Mouse (Mus musculus) embryonic facial prominence, embryonic 14.5 days (tissue): ENCODE data around the gene Lfng. TPM values are rescaled to one million over a fixed set of nuclear protein-coding genes. Genes with fewer than 3 reads are reported as not detected.

Experiments
- ATAC-seq: fragments of 200-750 bp; cut with Nextera tagmentation; 2 replicates; pipeline ENCODE4 v1.8.0; 2017; ENCODE audit warnings: low read depth, moderate number of reproducible peaks, moderate TSS enrichment
- DNase-seq: peaks from one replicate; pipeline ENCODE4 v3.0.0-alpha.2; 2015; ENCODE audit warnings: low spot score
- H3K27ac ChIP-seq: fragments of 300-500 bp; sonication (generic); replicated peaks from 2 replicates; pipeline ENCODE4 v1.5.1; 2014; ENCODE audit warnings: low read depth, mild to moderate bottlenecking, low read length, moderate library complexity
- H3K27me3 ChIP-seq: fragments of 300-500 bp; sonication (generic); replicated peaks from 2 replicates; pipeline ENCODE4 v1.6.1; 2014; ENCODE audit warnings: low read length; ENCODE audit not compliant: control insufficient read depth, insufficient read depth
- H3K36me3 ChIP-seq: fragments of 300-500 bp; sonication (generic); 2 replicates; pipeline ENCODE4 v1.6.1; 2014; ENCODE audit warnings: low read length, mixed read lengths; ENCODE audit not compliant: control insufficient read depth, insufficient read depth
- H3K4me1 ChIP-seq: fragments of 300-500 bp; sonication (generic); 2 replicates; pipeline ENCODE4 v1.6.1; 2014; ENCODE audit warnings: antibody characterized with exemption, low read length; ENCODE audit not compliant: control insufficient read depth, insufficient read depth
- H3K4me2 ChIP-seq: fragments of 300-500 bp; sonication (generic); 2 replicates; pipeline ENCODE4 v1.6.1; 2014; ENCODE audit warnings: low read depth, mild to moderate bottlenecking, low read length, moderate library complexity, mixed read lengths
- H3K4me3 ChIP-seq: fragments of 300-500 bp; sonication (generic); 2 replicates; pipeline ENCODE4 v1.5.1; 2014; ENCODE audit warnings: low read depth, mild to moderate bottlenecking, low read length
- H3K9ac ChIP-seq: fragments of 300-500 bp; sonication (generic); 2 replicates; pipeline ENCODE4 v1.6.1; 2014; ENCODE audit warnings: low read depth, mild to moderate bottlenecking, low read length, moderate library complexity, mixed read lengths
- H3K9me3 ChIP-seq: fragments of 300-500 bp; sonication (generic); 2 replicates; pipeline ENCODE4 v1.6.1; 2016; ENCODE audit warnings: low read length; ENCODE audit not compliant: control insufficient read depth
- WGBS: fragments of 180-500 bp; shearing (Covaris S2); extraction: QIAGEN DNeasy Blood & Tissue Kit; methylation state at CpG from one replicate; pipeline ENCODE4 v1.1.7; 2014; 5-methylcytosine and 5-hydroxymethylcytosine counted together
- polyA plus RNA-seq: library from polyadenylated mRNA; unstranded; fragments of >200 nt; fragmentation: Nextera tagmentation; extraction: Ambion mirVana; gene quantifications from 2 replicates; pipeline ENCODE4 v1.2.1, GENCODE M21; 2014

Gene Lfng
- polyA plus RNA-seq, 1 experiment from 2014 or later, result 27.9 TPM

DNA sequence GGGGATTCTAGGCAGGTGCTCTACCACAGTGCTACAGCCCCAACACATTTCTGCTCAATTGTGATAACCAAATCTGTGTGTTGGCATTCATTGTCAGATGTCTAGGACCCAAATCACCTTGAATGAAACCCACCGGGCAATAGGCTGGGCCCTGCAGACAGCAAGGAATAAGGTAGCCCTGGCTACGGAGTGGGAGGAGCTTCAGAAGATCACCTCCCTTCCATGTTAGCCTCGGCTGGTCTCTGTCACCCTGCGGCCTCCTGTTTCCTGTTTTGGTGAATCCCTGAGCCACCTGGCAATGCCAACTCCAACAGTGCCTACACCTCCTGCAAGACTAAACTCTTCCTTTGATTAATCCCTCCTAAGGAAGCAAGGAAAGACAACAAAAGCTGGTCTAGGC lies 9.3 kb upstream of the Lfng start:
- WGBS, result 83% methylated on average over 4 of the region's 4 CpGs
- Histone ChIP-seq H3K27ac (no peak overlapping the region), H3K4me3 (no peak overlapping the region), H3K36me3 (no peaks in the 10 kb centered on the region), H3K4me1 (peaks cover 15% of the 10 kb centered on the region), H3K9me3 (no peaks in the 10 kb centered on the region), H3K9ac (no peak overlapping the region), H3K27me3 (no peaks in the 10 kb centered on the region), H3K4me2 (no peak overlapping the region)
- ATAC-seq, result no peak
- no peak for DNase-seq

- no peaks in the 10 kb centered on the region for H3K36me3 ChIP-seq
Observed at GRCm38 (mm10) chr5:140599939-140600338, 7.2 kb upstream of the Lfng start.

DNA sequence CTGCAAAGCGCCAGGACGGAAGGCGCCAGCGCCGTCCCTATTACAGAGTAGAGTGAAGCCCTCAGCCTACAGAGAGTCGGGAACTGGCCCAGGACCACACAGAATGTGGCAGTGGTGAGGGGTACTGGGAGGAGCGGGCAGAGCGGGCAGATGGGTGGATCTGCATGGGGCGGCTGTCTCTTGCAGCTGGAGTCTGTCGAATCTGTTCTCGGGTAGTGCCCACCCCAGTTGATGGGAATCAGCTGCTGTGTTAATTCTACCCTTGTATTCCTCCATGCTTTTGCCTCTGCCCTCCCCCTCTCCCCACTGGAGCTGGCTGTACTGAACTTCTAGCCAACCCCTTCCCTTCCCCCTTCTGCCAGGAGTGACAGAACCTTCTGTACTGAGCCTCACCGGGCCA lies 5.4 kb upstream of the Lfng start:
- 60% methylated on average over 10 of the region's 12 CpGs for WGBS
- ATAC-seq (peak; percentile 74), DNase-seq (peak; percentile 87)
- H3K9me3 ChIP-seq, result no peaks in the 10 kb centered on the region
- no peak overlapping the region for H3K4me2 ChIP-seq
- H3K4me1 ChIP-seq, result peaks cover 27% of the 10 kb centered on the region
- peaks cover 13% of the 10 kb centered on the region for H3K27me3 ChIP-seq
- H3K9ac ChIP-seq, result no peak overlapping the region
- no peak overlapping the region for H3K4me3 ChIP-seq
- H3K36me3 ChIP-seq, result no peaks in the 10 kb centered on the region
- H3K27ac ChIP-seq, result peak overlapping the region; percentile 58; the same call in 1 of the 2 replicates

More at GRCm38 (mm10) chr5:140599939-140600338, 7.2 kb upstream of the Lfng start:
- Histone ChIP-seq H3K27ac (no peak overlapping the region), H3K4me3 (no peak overlapping the region), H3K4me1 (peaks cover 22% of the 10 kb centered on the region), H3K4me2 (no peak overlapping the region), H3K27me3 (no peaks in the 10 kb centered on the region), H3K9me3 (no peaks in the 10 kb centered on the region), H3K9ac (no peak overlapping the region)
- DNase-seq, result no peak
- ATAC-seq, result no peak
- 47% methylated on average over 5 of the region's 5 CpGs for WGBS

DNA sequence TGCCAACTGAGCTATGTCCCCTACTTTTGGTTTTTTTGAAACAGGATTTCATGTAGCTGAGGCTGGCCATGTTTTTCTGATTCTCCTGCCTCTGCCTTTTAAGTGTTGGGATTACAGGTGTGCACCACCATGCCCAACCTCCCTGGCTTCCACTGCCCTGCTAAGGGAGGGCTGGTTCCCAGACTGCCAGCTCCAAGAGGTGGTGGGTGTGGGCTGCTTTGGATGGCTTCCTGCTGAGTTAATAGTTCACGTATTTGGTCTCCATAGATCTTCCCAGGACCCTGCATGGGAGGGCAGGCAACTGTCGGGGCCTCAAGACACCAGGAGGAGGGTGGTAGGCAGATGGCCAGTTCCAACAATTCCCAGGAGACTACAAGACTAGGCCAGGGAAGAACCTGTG lies 4.6 kb upstream of the Lfng start:
- H3K9ac ChIP-seq, result no peak overlapping the region
- ATAC-seq (no peak), DNase-seq (no peak)
- H3K27ac ChIP-seq, result no peak overlapping the region
- H3K4me1 ChIP-seq, result peaks cover 29% of the 10 kb centered on the region
- H3K9me3 ChIP-seq, result no peaks in the 10 kb centered on the region
- WGBS, result 45% methylated on average over 2 of the region's 2 CpGs
- peaks cover 21% of the 10 kb centered on the region for H3K27me3 ChIP-seq
- H3K4me3 ChIP-seq, result no peak overlapping the region
- H3K36me3 ChIP-seq, result no peaks in the 10 kb centered on the region
- no peak overlapping the region for H3K4me2 ChIP-seq

DNA sequence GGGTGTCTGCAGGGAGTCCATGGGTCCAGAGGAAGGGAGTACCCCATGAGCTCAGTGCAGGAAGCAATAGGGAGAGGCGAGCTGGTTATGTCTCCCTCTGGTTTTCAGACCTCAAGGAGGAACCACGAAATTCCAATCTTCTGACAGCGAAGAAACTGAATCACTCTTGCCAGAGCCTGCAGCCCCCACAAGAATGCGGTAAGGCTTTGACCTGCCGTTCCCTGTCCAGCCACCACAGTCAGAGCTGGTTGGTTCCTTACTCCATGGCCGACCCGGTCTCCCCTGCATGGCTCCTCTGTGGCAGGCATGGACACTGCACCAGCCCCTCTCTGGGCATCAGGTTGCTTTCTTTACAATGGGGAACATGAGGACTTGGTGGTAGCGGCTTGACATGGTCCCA lies 2.7 kb upstream of the Lfng start:
- Histone ChIP-seq H3K27ac (no peak overlapping the region), H3K4me2 (no peak overlapping the region), H3K9me3 (no peaks in the 10 kb centered on the region), H3K36me3 (no peaks in the 10 kb centered on the region), H3K27me3 (peaks cover 27% of the 10 kb centered on the region), H3K4me1 (peaks cover 38% of the 10 kb centered on the region), H3K4me3 (no peak overlapping the region), H3K9ac (no peak overlapping the region)
- no peak for ATAC-seq
- 59% methylated on average over 8 of the region's 8 CpGs for WGBS
- DNase-seq, result peak; percentile 62

DNA sequence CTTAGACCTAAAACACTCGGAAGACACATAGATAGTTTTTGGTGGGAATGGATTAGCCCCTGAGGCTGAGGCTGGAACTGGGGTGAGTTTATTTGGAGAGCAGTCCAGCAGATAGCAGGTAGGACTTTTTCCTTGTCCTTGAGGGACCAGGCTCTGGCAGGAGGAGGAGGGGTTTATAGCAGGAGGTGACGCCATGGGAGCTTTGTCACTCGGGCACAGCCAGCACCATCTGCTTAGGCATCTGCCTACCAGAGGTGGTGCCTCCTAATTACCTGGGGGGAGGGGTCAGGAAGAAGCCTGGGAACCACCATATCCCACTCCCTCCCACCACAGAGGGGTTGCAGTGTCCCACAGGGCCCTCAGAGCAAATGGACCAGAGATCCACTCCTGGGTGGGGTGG lies 1.9 kb upstream of the Lfng start:
- DNase-seq (peak; percentile 59), ATAC-seq (no peak)
- Histone ChIP-seq H3K4me3 (no peak overlapping the region), H3K9me3 (no peaks in the 10 kb centered on the region), H3K27me3 (peaks cover 31% of the 10 kb centered on the region), H3K4me2 (no peak overlapping the region), H3K4me1 (peaks cover 45% of the 10 kb centered on the region), H3K27ac (no peak overlapping the region), H3K9ac (no peak overlapping the region), H3K36me3 (no peaks in the 10 kb centered on the region)
- WGBS, result 22% methylated on average over 3 of the region's 3 CpGs

DNA sequence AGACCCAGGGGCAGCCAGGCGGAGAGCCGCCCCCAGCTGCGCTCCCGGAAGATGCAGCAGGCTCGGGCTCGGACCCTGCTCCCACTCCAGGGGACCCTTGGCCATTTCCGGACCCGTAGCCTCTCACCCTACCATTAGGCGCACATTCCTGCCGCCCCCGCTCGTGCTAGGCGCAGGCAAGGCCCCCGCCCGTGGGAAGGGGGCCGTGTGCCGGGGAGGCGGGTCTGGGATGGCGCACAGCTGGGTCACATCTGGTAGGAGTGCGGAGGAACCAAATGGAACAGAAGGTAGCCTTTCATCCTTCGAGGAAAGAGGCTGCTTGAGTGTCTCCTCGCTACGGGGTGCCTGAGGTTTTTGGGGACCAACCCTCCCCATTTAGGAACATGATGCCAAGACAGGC lies 734 bp upstream of the Lfng start:
- peak overlapping the region; percentile 21; the same call in 1 of the 2 replicates for H3K27ac ChIP-seq
- peak overlapping the region; percentile 30; the same call in 1 of the 2 replicates for H3K9ac ChIP-seq
- peaks cover 32% of the 10 kb centered on the region for H3K27me3 ChIP-seq
- H3K4me3 ChIP-seq, result peak overlapping the region; percentile 64
- peak; percentile 59 for DNase-seq
- peaks cover 55% of the 10 kb centered on the region for H3K4me1 ChIP-seq
- no peaks in the 10 kb centered on the region for H3K9me3 ChIP-seq
- WGBS, result 0% methylated on average over 16 of the region's 23 CpGs
- peak overlapping the region; percentile 79 for H3K4me2 ChIP-seq
- H3K36me3 ChIP-seq, result no peaks in the 10 kb centered on the region
- ATAC-seq, result no peak

DNA sequence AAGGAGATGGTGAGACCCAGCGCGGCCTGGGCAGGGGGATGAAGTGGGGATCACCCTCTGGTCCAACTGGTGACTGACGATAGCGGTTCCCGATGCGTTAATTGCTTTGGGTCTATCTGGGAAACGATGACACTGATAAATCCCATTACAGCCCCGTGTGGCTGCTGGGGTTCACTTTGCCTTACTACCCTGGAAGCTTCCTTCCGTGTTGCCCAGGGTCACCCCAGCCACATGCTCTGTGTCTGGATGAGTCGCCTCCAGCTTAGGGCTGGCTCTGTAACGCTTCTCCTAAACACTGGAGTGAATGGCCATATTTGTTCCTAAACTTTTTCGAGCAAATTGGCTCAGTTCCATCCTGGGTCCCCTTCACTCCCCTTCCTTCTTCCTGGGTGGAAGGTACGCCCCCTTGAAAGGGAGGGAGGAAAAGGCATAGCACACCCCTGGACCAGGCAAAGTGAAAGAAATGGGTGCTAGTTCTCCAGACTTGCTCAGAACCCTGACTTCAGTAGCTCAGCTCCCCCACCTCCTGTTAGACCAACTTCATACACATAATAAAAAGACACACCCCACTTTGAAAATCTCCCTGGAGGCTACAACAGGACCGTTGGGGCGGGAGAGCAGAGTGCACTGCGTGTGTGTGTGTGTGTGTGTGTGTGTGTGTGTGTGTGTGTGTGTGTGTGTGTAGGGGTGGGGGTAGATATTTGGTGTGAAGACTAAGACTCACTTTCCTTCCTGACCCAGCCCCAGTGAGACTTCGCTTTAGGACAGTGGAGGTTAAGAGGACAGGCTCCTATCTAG lies 915 bp downstream of the Lfng start:
- Histone ChIP-seq H3K36me3 (peaks cover 8% of the 10 kb centered on the region; the same call in 1 of the 2 replicates), H3K4me3 (peak overlapping the region; percentile 64), H3K9me3 (no peaks in the 10 kb centered on the region), H3K4me1 (peaks cover 53% of the 10 kb centered on the region), H3K4me2 (peak overlapping the region; percentile 79), H3K27ac (peak overlapping the region; percentile 88), H3K9ac (peak overlapping the region; percentile 73), H3K27me3 (peaks cover 42% of the 10 kb centered on the region)
- ATAC-seq (no peak), DNase-seq (peak; percentile 50)
- under 1% methylated on average over 16 of the region's 17 CpGs for WGBS

- Histone ChIP-seq H3K27ac (peak overlapping the region; percentile 88), H3K9ac (peak overlapping the region; percentile 73), H3K4me2 (peak overlapping the region; percentile 79), H3K27me3 (peaks cover 42% of the 10 kb centered on the region), H3K4me3 (peak overlapping the region; percentile 64), H3K9me3 (no peaks in the 10 kb centered on the region), H3K36me3 (peaks cover 14% of the 10 kb centered on the region), H3K4me1 (peaks cover 53% of the 10 kb centered on the region)
- ATAC-seq (no peak), DNase-seq (peak; percentile 66)
- 0% methylated on average over 14 of the region's 16 CpGs for WGBS
Observed at GRCm38 (mm10) chr5:140608634-140609015, 1.5 kb downstream of the Lfng start.
